Mouse (Mus musculus): ENCODE data around the gene Galntl5. TPM values are rescaled to one million over a fixed set of nuclear protein-coding genes. Genes with fewer than 3 reads are reported as not detected.

Gene Galntl5
- total and polyA plus RNA-seq, 2 experiments from 2014 or later, result not detected

DNA sequence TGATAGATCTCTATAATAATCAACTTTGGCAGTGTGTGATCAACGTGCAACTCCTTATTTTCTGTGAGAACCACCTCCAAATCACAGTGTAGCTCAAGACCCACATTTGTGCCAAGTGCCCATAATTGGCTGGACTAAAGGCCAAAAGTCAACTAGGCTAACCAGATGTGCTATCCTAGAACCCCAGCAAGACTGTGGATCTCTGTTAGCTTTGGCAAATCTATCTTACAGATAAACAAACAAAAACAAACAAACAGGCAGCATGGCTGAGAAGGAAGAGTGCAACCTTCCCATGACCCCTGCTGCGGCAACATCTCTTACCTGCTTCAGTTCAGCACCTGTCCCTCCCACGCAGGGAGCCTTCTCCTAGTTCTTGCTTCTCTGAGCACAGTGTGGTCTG, 25.9 kb upstream of the Galntl5 start:
- Histone ChIP-seq H3K9ac (replicated peaks; ENCODE audit: low read length, poor library complexity, severe bottlenecking) (no peak overlapping the region), H3K9me3 (ENCODE audit: low read length) (no peaks in the 10 kb centered on the region), H3K27me3 (ENCODE audit: insufficient read depth, low read length) (no peaks in the 10 kb centered on the region), H3K4me2 (ENCODE audit: low read depth, low read length, poor library complexity, severe bottlenecking) (no peak overlapping the region), H3K4me3 (ENCODE audit: low read depth, low read length) (no peak overlapping the region), H3K27ac (ENCODE audit: low read depth, low read length) (no peak overlapping the region), H3K36me3 (ENCODE audit: insufficient read depth, low read length) (no peaks in the 10 kb centered on the region), H3K4me1 (ENCODE audit: insufficient read depth, low read length) (no peaks in the 10 kb centered on the region)
- whole genome bisulfite sequencing, result 89% methylated on average over 3 of the region's 3 CpGs
- ATAC-seq (ENCODE audit: low FRiP score), result no peak
- no peak for DNase-seq (ENCODE audit: low spot score)
- TF ChIP-seq CTCF (IDR thresholded peaks at IDR 0.05), result no peak

DNA sequence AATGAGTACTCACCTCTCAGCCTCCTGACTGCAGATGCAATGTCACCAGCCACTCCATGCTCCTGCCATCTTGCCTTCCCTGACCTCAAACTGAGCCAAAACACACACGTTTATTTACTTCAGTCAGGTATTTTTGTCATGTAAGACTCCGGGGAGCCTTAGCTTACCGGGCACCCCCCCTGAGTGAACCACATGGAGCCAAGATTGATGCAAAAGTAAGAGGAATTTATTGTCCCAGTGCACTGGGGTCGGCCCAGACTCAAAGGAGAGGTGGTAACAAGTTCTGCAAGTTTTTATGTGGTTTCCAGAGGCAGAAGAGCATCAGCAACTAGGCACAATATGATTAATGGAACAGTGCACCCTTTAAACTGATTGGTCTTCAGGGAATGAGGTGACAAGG, 24.1 kb upstream of the Galntl5 start:
- DNase-seq (ENCODE audit: low spot score) (no peak), ATAC-seq (ENCODE audit: low FRiP score) (no peak)
- H3K27me3 ChIP-seq (ENCODE audit: insufficient read depth, low read length), result no peaks in the 10 kb centered on the region
- H3K9me3 ChIP-seq (ENCODE audit: low read length), result no peaks in the 10 kb centered on the region
- no peak overlapping the region for H3K4me2 ChIP-seq (ENCODE audit: low read depth, low read length, poor library complexity, severe bottlenecking)
- no peaks in the 10 kb centered on the region for H3K4me1 ChIP-seq (ENCODE audit: insufficient read depth, low read length)
- H3K27ac ChIP-seq (ENCODE audit: low read depth, low read length), result no peak overlapping the region
- 60% methylated on average over 4 of the region's 4 CpGs for WGBS
- no peak for TF ChIP-seq CTCF (IDR thresholded peaks at IDR 0.05)
- no peaks in the 10 kb centered on the region for H3K36me3 ChIP-seq (ENCODE audit: insufficient read depth, low read length)
- H3K4me3 ChIP-seq (ENCODE audit: low read depth, low read length), result no peak overlapping the region
- H3K9ac ChIP-seq (replicated peaks; ENCODE audit: low read length, poor library complexity, severe bottlenecking), result no peak overlapping the region

DNA sequence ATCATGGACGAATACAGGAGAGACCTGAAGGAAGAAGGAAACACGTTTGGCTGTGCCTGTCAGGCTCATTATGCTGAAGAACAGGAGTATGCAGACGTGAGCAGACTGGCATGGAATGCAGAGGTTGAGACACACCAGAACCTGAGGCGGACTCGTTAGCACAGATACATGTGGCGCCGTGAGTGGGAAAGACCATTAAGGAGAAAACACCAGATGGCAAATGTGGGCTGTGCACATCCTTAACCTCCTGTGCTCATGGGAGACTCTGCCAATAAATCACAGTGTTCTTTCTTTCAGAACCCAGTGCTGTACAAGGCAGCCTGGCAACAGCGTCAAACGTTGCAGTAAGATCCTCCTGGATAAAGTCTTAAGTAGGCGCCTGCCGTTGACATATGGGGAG, 20.7 kb upstream of the Galntl5 start:
- Histone ChIP-seq H3K4me2 (ENCODE audit: low read depth, low read length, poor library complexity, severe bottlenecking) (no peak overlapping the region), H3K4me1 (ENCODE audit: insufficient read depth, low read length) (no peaks in the 10 kb centered on the region), H3K9me3 (ENCODE audit: low read length) (no peaks in the 10 kb centered on the region), H3K4me3 (ENCODE audit: low read depth, low read length) (no peak overlapping the region), H3K36me3 (ENCODE audit: insufficient read depth, low read length) (no peaks in the 10 kb centered on the region), H3K27ac (ENCODE audit: low read depth, low read length) (no peak overlapping the region), H3K27me3 (ENCODE audit: insufficient read depth, low read length) (no peaks in the 10 kb centered on the region), H3K9ac (replicated peaks; ENCODE audit: low read length, poor library complexity, severe bottlenecking) (no peak overlapping the region)
- WGBS, result 69% methylated on average over 11 of the region's 11 CpGs
- DNase-seq (ENCODE audit: low spot score), result peak; percentile 65
- no peak for TF ChIP-seq CTCF (IDR thresholded peaks at IDR 0.05)
- ATAC-seq (ENCODE audit: low FRiP score), result no peak

DNA sequence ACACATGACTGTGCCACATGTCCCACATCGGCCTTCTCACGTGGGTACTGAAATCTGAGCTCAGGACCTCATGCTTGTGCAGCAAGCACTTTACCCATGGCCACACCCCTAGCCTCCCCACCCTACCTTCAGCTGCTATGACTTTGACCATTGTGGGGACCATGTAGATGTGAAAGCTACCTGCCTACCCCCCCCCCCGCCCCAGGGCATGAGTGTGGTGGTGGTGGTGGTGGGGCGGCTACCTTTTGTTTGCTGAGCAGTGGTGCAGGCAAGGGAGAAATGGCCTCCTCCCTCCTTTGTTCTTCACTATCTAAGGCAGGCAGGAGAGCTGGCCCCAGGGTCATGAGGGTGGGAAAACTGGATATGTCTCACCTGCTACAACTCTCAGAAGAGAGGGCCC, 18.3 kb upstream of the Galntl5 start:
- H3K9me3 ChIP-seq (ENCODE audit: low read length), result no peaks in the 10 kb centered on the region
- no peak overlapping the region for H3K27ac ChIP-seq (ENCODE audit: low read depth, low read length)
- H3K36me3 ChIP-seq (ENCODE audit: insufficient read depth, low read length), result no peaks in the 10 kb centered on the region
- H3K9ac ChIP-seq (replicated peaks; ENCODE audit: low read length, poor library complexity, severe bottlenecking), result no peak overlapping the region
- TF ChIP-seq CTCF (IDR thresholded peaks at IDR 0.05), result no peak
- no peaks in the 10 kb centered on the region for H3K4me1 ChIP-seq (ENCODE audit: insufficient read depth, low read length)
- no peak for DNase-seq (ENCODE audit: low spot score)
- H3K27me3 ChIP-seq (ENCODE audit: insufficient read depth, low read length), result no peaks in the 10 kb centered on the region
- 90% methylated on average over 4 of the region's 4 CpGs for WGBS
- H3K4me2 ChIP-seq (ENCODE audit: low read depth, low read length, poor library complexity, severe bottlenecking), result no peak overlapping the region
- no peak overlapping the region for H3K4me3 ChIP-seq (ENCODE audit: low read depth, low read length)
- ATAC-seq (ENCODE audit: low FRiP score), result no peak

DNA sequence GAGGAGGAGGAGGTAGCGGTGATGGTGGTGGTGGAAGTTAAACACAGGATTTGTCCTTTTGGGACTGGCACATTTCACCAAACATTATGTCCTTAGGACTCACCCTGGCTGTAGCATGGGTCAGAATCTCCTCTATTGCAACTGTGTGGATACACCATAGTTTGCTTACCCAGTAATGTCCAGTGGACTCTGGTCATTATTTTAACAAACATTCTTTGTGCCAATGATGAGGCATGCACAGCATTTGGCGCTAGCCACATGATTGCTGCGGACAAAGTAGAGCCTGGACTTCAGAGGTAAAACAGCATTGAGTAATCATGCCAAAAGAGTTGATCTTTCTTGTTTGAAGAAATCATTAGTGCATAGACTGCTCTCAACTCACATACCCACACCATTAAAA, 17.3 kb upstream of the Galntl5 start:
- Histone ChIP-seq H3K27me3 (ENCODE audit: insufficient read depth, low read length) (no peaks in the 10 kb centered on the region), H3K27ac (ENCODE audit: low read depth, low read length) (no peak overlapping the region), H3K9me3 (ENCODE audit: low read length) (no peaks in the 10 kb centered on the region), H3K4me1 (ENCODE audit: insufficient read depth, low read length) (no peaks in the 10 kb centered on the region), H3K4me3 (ENCODE audit: low read depth, low read length) (no peak overlapping the region), H3K36me3 (ENCODE audit: insufficient read depth, low read length) (no peaks in the 10 kb centered on the region), H3K4me2 (ENCODE audit: low read depth, low read length, poor library complexity, severe bottlenecking) (no peak overlapping the region), H3K9ac (replicated peaks; ENCODE audit: low read length, poor library complexity, severe bottlenecking) (no peak overlapping the region)
- no peak for TF ChIP-seq CTCF (IDR thresholded peaks at IDR 0.05)
- 92% methylated on average over 3 of the region's 3 CpGs for WGBS
- no peak for ATAC-seq (ENCODE audit: low FRiP score)
- DNase-seq (ENCODE audit: low spot score), result no peak

DNA sequence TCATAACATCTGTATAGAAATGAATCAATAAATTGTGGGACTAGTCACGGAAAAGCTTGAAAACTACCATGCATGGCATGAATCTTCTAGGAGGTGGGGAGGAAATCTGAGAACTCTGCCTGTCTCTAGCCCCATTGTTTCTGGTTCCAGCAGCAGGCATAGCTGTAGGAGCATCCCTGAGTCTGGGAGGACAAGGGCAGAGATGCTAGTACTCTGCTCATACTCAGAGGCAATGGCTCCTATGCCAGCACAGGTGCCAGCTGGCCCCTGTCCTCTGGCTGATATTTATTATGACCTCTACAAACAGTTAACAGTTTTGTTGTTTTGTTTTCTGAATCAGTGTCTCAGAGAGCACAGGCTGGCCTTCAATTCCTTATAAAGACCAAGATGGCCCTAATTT, 16.9 kb upstream of the Galntl5 start:
- Histone ChIP-seq H3K36me3 (ENCODE audit: insufficient read depth, low read length) (no peaks in the 10 kb centered on the region), H3K9me3 (ENCODE audit: low read length) (no peaks in the 10 kb centered on the region), H3K27me3 (ENCODE audit: insufficient read depth, low read length) (no peaks in the 10 kb centered on the region), H3K4me3 (ENCODE audit: low read depth, low read length) (no peak overlapping the region), H3K27ac (ENCODE audit: low read depth, low read length) (no peak overlapping the region), H3K4me1 (ENCODE audit: insufficient read depth, low read length) (no peaks in the 10 kb centered on the region), H3K9ac (replicated peaks; ENCODE audit: low read length, poor library complexity, severe bottlenecking) (no peak overlapping the region), H3K4me2 (ENCODE audit: low read depth, low read length, poor library complexity, severe bottlenecking) (no peak overlapping the region)
- ATAC-seq (ENCODE audit: low FRiP score), result no peak
- 100% methylated on average over 1 of the region's 1 CpGs for WGBS
- no peak for TF ChIP-seq CTCF (IDR thresholded peaks at IDR 0.05)
- no peak for DNase-seq (ENCODE audit: low spot score)
